Mouse (Mus musculus) retina, postnatal 7 days (tissue): ENCODE data around the gene Spats2l.

Source experiments
- DNase-seq: peaks from one replicate; pipeline ENCODE4 v3.0.0-alpha.2; 2012; ENCODE audit warnings: low read depth, low spot score

Spats2l gene

GRCm38 (mm10) chr1:57774001-57774667 is at the start of gene Spats2l:
Gene Spats2l (plus strand): TSS chr1:57774162.
- peak; percentile 17 for DNase-seq

GRCm38 (mm10) chr1:57725268-57725667 is 48.7 kb upstream of the Spats2l start:
- no peak for DNase-seq

GRCm38 (mm10) chr1:57735877-57736276 is 38.1 kb upstream of the Spats2l start:
- DNase-seq, result no peak

- DNase-seq, result no peak
Observed at GRCm38 (mm10) chr1:57741740-57742139, 32.2 kb upstream of the Spats2l start.

- DNase-seq, result no peak
Observed at GRCm38 (mm10) chr1:57742266-57742665, 31.7 kb upstream of the Spats2l start.

- no peak for DNase-seq
Observed at GRCm38 (mm10) chr1:57751781-57752180, 22.2 kb upstream of the Spats2l start.

- no peak for DNase-seq
Observed at GRCm38 (mm10) chr1:57766396-57766795, 7.6 kb upstream of the Spats2l start.

- DNase-seq, result no peak
Observed at GRCm38 (mm10) chr1:57773326-57773725, 636 bp upstream of the Spats2l start.

- peak; percentile 29 for DNase-seq
Observed at GRCm38 (mm10) chr1:57774668-57775495, 920 bp downstream of the Spats2l start.

- no peak for DNase-seq
Observed at GRCm38 (mm10) chr1:57775496-57775790, 1.5 kb downstream of the Spats2l start.

- no peak for DNase-seq
Observed at GRCm38 (mm10) chr1:57776671-57777281, 2.8 kb downstream of the Spats2l start.

- DNase-seq, result no peak
Observed at GRCm38 (mm10) chr1:57784300-57784699, 10.3 kb downstream of the Spats2l start.

GRCm38 (mm10) chr1:57789831-57790230 is 15.9 kb downstream of the Spats2l start:
- DNase-seq, result no peak

GRCm38 (mm10) chr1:57792212-57792611 is 18.2 kb downstream of the Spats2l start:
- no peak for DNase-seq

- no peak for DNase-seq
Observed at GRCm38 (mm10) chr1:57795838-57796237, 21.9 kb downstream of the Spats2l start.

- no peak for DNase-seq
Observed at GRCm38 (mm10) chr1:57799398-57799797, 25.4 kb downstream of the Spats2l start.

- DNase-seq, result no peak
Observed at GRCm38 (mm10) chr1:57800846-57801245, 26.9 kb downstream of the Spats2l start.

GRCm38 (mm10) chr1:57806126-57806525 is 32.2 kb downstream of the Spats2l start:
- DNase-seq, result no peak

GRCm38 (mm10) chr1:57807882-57808281 is 33.9 kb downstream of the Spats2l start:
- no peak for DNase-seq

GRCm38 (mm10) chr1:57810221-57810620 is 36.3 kb downstream of the Spats2l start:
- DNase-seq, result no peak

- no peak for DNase-seq
Observed at GRCm38 (mm10) chr1:57817103-57817502, 43.1 kb downstream of the Spats2l start.

- DNase-seq, result no peak
Observed at GRCm38 (mm10) chr1:57820428-57820997, 46.6 kb downstream of the Spats2l start.
